8 mouse cellular contexts compared by ENCODE assay signal in genomic region chr4:70601301-70601700, GRCm38 (mm10).
A peak's percentile ranks its signal among the peaks of the same experiment; 100 is the strongest.
DNase-seq lines count a peak whose midpoint lies in the region; ATAC-seq lines count a peak whose summit lies in the region.

No protein-coding gene starts in this region.

- peak; percentile 16 for DNase-seq in adrenal gland, postnatal 10 days
- DNase-seq in adrenal gland, postnatal 25 days, result no peak
- peak; percentile 89 for DNase-seq in midbrain, embryonic 11.5 days (ENCODE audit: low spot score, missing footprints)
- DNase-seq in midbrain, embryonic 10.5 days (ENCODE audit: low spot score), result no peak
- peak; percentile 39 to 58 for DNase-seq in cerebellum, postnatal 14 days

- no peaks in the 10 kb centered on the region for H3K9me3 ChIP-seq in midbrain, embryonic 11.5 days (ENCODE audit: control insufficient read depth, low read length)
- no peaks in the 10 kb centered on the region for H3K9me3 ChIP-seq in midbrain, embryonic 10.5 days (replicated peaks)
- H3K9me3 ChIP-seq in hindbrain, embryonic 15.5 days, result no peaks in the 10 kb centered on the region
- H3K9me3 ChIP-seq in megakaryocyte, embryonic 14.5 days, result no peaks in the 10 kb centered on the region

- WGBS in midbrain, embryonic 11.5 days, result 14% methylated on average over 4 of the region's 4 CpGs
- 27% methylated on average over 4 of the region's 4 CpGs for WGBS in midbrain, embryonic 10.5 days
- 10% methylated on average over 4 of the region's 4 CpGs for WGBS in hindbrain, embryonic 15.5 days

- H3K27me3 ChIP-seq in midbrain, embryonic 11.5 days (ENCODE audit: control insufficient read depth, insufficient read depth, low read length), result no peaks in the 10 kb centered on the region
- H3K27me3 ChIP-seq in midbrain, embryonic 10.5 days (ENCODE audit: low read depth, poor library complexity, severe bottlenecking), result no peaks in the 10 kb centered on the region
- H3K27me3 ChIP-seq in hindbrain, embryonic 15.5 days, result peaks cover 7% of the 10 kb centered on the region; the same call in 1 of the 2 replicates
- no peaks in the 10 kb centered on the region for H3K27me3 ChIP-seq in megakaryocyte, embryonic 14.5 days (replicated peaks)

- H3K4me1 ChIP-seq in midbrain, embryonic 11.5 days (ENCODE audit: control insufficient read depth, insufficient read depth, low read length), result no peaks in the 10 kb centered on the region
- H3K4me1 ChIP-seq in midbrain, embryonic 10.5 days, result no peaks in the 10 kb centered on the region
- H3K4me1 ChIP-seq in hindbrain, embryonic 15.5 days (replicated peaks), result no peaks in the 10 kb centered on the region
- H3K4me1 ChIP-seq in megakaryocyte, embryonic 14.5 days, result peaks cover 8% of the 10 kb centered on the region

- ATAC-seq in midbrain, embryonic 11.5 days (ENCODE audit: low FRiP score), result peak; percentile 79; the same call in 1 of the 2 replicates
- peak; percentile 78 for ATAC-seq in hindbrain, embryonic 15.5 days (ENCODE audit: low FRiP score, low read depth)
- no peak for ATAC-seq in erythroid progenitor cell, adult 5-6 weeks (replicated peaks; ENCODE audit: low FRiP score, poor library complexity, severe bottlenecking)

- no peak overlapping the region for H3K4me2 ChIP-seq in midbrain, embryonic 11.5 days
- no peak overlapping the region for H3K4me2 ChIP-seq in hindbrain, embryonic 15.5 days

- no peaks in the 10 kb centered on the region for H3K36me3 ChIP-seq in midbrain, embryonic 11.5 days (ENCODE audit: control insufficient read depth, insufficient read depth, low read length)
- H3K36me3 ChIP-seq in midbrain, embryonic 10.5 days, result no peaks in the 10 kb centered on the region
- H3K36me3 ChIP-seq in hindbrain, embryonic 15.5 days, result no peaks in the 10 kb centered on the region
- H3K36me3 ChIP-seq in megakaryocyte, embryonic 14.5 days (replicated peaks; ENCODE audit: low read length), result no peaks in the 10 kb centered on the region

- H3K4me3 ChIP-seq in midbrain, embryonic 11.5 days (ENCODE audit: low read depth, low read length), result no peak overlapping the region
- no peak overlapping the region for H3K4me3 ChIP-seq in midbrain, embryonic 10.5 days
- no peak overlapping the region for H3K4me3 ChIP-seq in hindbrain, embryonic 15.5 days
- peak overlapping the region; percentile 42 for H3K4me3 ChIP-seq in megakaryocyte, embryonic 14.5 days (replicated peaks)

- no peak overlapping the region for H3K9ac ChIP-seq in midbrain, embryonic 11.5 days (ENCODE audit: low read length)
- no peak overlapping the region for H3K9ac ChIP-seq in hindbrain, embryonic 15.5 days

- H3K27ac ChIP-seq in midbrain, embryonic 11.5 days (ENCODE audit: low read depth, low read length), result no peak overlapping the region
- H3K27ac ChIP-seq in midbrain, embryonic 10.5 days (replicated peaks), result no peak overlapping the region
- H3K27ac ChIP-seq in hindbrain, embryonic 15.5 days (replicated peaks), result no peak overlapping the region

Comparison
In these comparisons a context has a peak if more than half of its experiments do, and no peak if none do; other contexts are left out.
1. DNase-seq: peak in adrenal gland, postnatal 10 days (single experiment), midbrain, embryonic 11.5 days (single experiment) and cerebellum, postnatal 14 days (2 of 2); none in adrenal gland, postnatal 25 days (single experiment) and midbrain, embryonic 10.5 days (single experiment).